Mouse (Mus musculus): ENCODE results near the gene Nudt15. TPM values are rescaled to one million over a fixed set of nuclear protein-coding genes. Genes with fewer than 3 reads are reported as not detected.
"Not testable (repeated sequence)": the region's sequence is repeated elsewhere in the genome, so short reads cannot be mapped to it uniquely, and the experiment has no call there.

Gene Nudt15
- polyA plus RNA-seq, 2 experiments, result 1.4 to 2.9 TPM

DNA sequence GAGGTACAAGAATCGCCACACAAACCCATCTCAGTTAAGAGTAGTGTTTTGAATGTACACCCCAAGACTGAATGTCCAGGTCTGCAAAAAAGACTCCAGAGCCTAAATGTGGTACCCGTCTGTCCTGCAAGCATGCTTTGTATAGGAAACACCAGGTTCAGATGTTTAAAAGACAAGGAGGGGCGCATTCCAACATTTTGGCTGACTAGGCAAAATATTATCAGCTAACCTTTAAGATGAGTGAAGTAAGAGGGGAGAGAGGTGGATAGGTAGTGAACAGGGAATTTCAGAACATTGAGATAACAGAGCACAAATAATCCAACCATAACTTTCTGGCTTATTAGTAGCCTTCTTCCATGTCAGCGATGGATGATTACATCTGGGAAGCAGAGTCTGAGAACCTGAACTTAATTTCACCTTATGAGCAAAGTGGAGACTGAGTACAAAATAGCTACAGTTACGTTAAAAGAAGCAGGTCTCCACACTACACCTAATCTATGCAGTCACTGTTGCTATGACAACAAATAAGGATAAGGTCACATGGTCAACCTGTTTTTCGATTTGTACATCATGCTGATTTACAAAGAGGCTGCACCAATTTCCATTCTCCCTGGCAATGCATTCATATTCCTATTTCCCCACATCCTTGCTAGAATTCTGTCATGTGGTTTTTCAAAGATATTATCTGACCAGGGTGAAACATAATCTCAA is 14.1 kb downstream of the Nudt15 start:
- no peaks in the 10 kb centered on the region for H3K4me1 ChIP-seq (replicated peaks; ENCODE audit: control insufficient read depth in 2 of 2, insufficient read depth in 2 of 2, low read length in 1 of 2)
- DNase-seq (ENCODE audit: low read depth in 3 of 3, low spot score in 3 of 3) (no peak), ATAC-seq (ENCODE audit: insufficient read depth) (no peak)
- no peak overlapping the region for H3K9ac ChIP-seq (replicated peaks)
- H3K27ac ChIP-seq, result no peak overlapping the region
- no peak overlapping the region for H3K4me2 ChIP-seq (ENCODE audit: low read depth)
- H3K27me3 ChIP-seq (ENCODE audit: control insufficient read depth, insufficient read depth, low read length), result no peaks in the 10 kb centered on the region
- WGBS (ENCODE audit: insufficient replicate concordance), result 53% methylated on average over 6 of the region's 6 CpGs
- no peak for TF ChIP-seq EP300 (IDR thresholded peaks at IDR 0.05; ENCODE audit: low read depth)
- no peak for TF ChIP-seq CTCF (IDR thresholded peaks at IDR 0.05; ENCODE audit: low read depth)
- no peak overlapping the region for H3K4me3 ChIP-seq (ENCODE audit: insufficient read depth in 1 of 2, low read depth in 2 of 2, low read length in 2 of 2)
- no peaks in the 10 kb centered on the region for H3K9me3 ChIP-seq (ENCODE audit: control insufficient read depth, low read length)
- no peaks in the 10 kb centered on the region for H3K36me3 ChIP-seq (replicated peaks; ENCODE audit: control insufficient read depth, insufficient read depth, low read depth)

DNA sequence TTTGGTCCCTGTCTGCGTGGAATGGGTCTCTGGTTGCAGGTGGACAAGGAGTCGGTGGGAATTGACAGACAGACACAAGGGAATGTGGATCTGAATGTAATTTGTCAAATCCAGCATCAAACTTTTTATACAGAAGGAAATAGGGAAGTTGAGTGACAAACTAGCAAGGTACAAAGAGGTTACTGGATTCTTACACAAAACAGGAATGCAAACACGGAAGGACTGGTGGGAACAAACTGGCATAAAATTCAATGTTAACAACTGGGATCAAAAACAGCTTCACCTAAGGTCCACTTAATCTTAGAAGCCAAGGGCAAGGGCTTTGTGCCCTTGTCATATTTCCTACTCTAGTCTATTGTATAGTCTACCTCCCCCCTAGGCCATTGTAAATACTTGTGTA is 19.4 kb downstream of the Nudt15 start:
- not testable (repeated sequence) for H3K27ac ChIP-seq; H3K4me2 ChIP-seq (ENCODE audit: low read depth); H3K4me3 ChIP-seq (ENCODE audit: insufficient read depth in 1 of 2, low read depth in 2 of 2, low read length in 2 of 2); H3K4me1 ChIP-seq (replicated peaks; ENCODE audit: control insufficient read depth in 2 of 2, insufficient read depth in 2 of 2, low read length in 1 of 2); H3K9ac ChIP-seq (replicated peaks); ATAC-seq (ENCODE audit: insufficient read depth); H3K27me3 ChIP-seq (ENCODE audit: control insufficient read depth, insufficient read depth, low read length); H3K9me3 ChIP-seq (ENCODE audit: control insufficient read depth, low read length); DNase-seq (ENCODE audit: low read depth in 3 of 3, low spot score in 3 of 3); H3K36me3 ChIP-seq (replicated peaks; ENCODE audit: control insufficient read depth, insufficient read depth, low read depth)
- WGBS (ENCODE audit: insufficient replicate concordance), result 67% methylated on average over 3 of the region's 3 CpGs

GRCm38 (mm10) chr14:73524766-73525448 is 23.1 kb downstream of the Nudt15 start, which contains the start of gene Sucla2:
TSS of gene Sucla2 (plus strand) at chr14:73525319.
- Histone ChIP-seq H3K27me3 (ENCODE audit: control insufficient read depth, insufficient read depth, low read length) (no peaks in the 10 kb centered on the region), H3K4me1 (replicated peaks; ENCODE audit: control insufficient read depth in 2 of 2, insufficient read depth in 2 of 2, low read length in 1 of 2) (peaks cover 3 to 6% of the 10 kb centered on the region in 2 experiments; a peak in 2 of 4 replicates), H3K36me3 (replicated peaks; ENCODE audit: control insufficient read depth, insufficient read depth, low read depth) (no peaks in the 10 kb centered on the region), H3K9ac (replicated peaks) (peak within 1 kb of the TSS; percentile 54), H3K4me3 (ENCODE audit: insufficient read depth in 1 of 2, low read depth in 2 of 2, low read length in 2 of 2) (peak within 1 kb of the TSS; percentile 60 to 62), H3K27ac (no peak within 1 kb of the TSS; the same call in 1 of the 2 replicates), H3K9me3 (ENCODE audit: control insufficient read depth, low read length) (no peaks in the 10 kb centered on the region), H3K4me2 (ENCODE audit: low read depth) (peak within 1 kb of the TSS; percentile 70)
- peak; percentile 100 for TF ChIP-seq CTCF (IDR thresholded peaks at IDR 0.05; ENCODE audit: low read depth)
- peak; percentile 10; the same call in 1 of the 2 replicates for TF ChIP-seq EP300 (IDR thresholded peaks at IDR 0.05; ENCODE audit: low read depth)
- 0% methylated on average over 38 of the region's 41 CpGs for WGBS (ENCODE audit: insufficient replicate concordance)
- ATAC-seq (ENCODE audit: insufficient read depth) (peak; percentile 100), DNase-seq (ENCODE audit: low read depth in 3 of 3, low spot score in 3 of 3) (peak; percentile 86 to 88 (median 87))

- Histone ChIP-seq H3K27me3 (ENCODE audit: control insufficient read depth, insufficient read depth, low read length) (no peaks in the 10 kb centered on the region), H3K36me3 (replicated peaks; ENCODE audit: control insufficient read depth, insufficient read depth, low read depth) (no peaks in the 10 kb centered on the region), H3K27ac (no peak overlapping the region), H3K4me2 (ENCODE audit: low read depth) (peak overlapping the region; percentile 70), H3K9ac (replicated peaks) (no peak overlapping the region), H3K9me3 (ENCODE audit: control insufficient read depth, low read length) (no peaks in the 10 kb centered on the region), H3K4me3 (ENCODE audit: insufficient read depth in 1 of 2, low read depth in 2 of 2, low read length in 2 of 2) (peak overlapping the region in 1 of 2 experiments; percentile 62; a peak in 2 of 4 replicates), H3K4me1 (replicated peaks; ENCODE audit: control insufficient read depth in 2 of 2, insufficient read depth in 2 of 2, low read length in 1 of 2) (peaks cover 3 to 6% of the 10 kb centered on the region in 2 experiments; a peak in 2 of 4 replicates)
- ATAC-seq (ENCODE audit: insufficient read depth) (no peak), DNase-seq (ENCODE audit: low read depth in 3 of 3, low spot score in 3 of 3) (no peak)
- 32% methylated on average over 3 of the region's 3 CpGs for WGBS (ENCODE audit: insufficient replicate concordance)
- TF ChIP-seq EP300 (IDR thresholded peaks at IDR 0.05; ENCODE audit: low read depth) (no peak), CTCF (IDR thresholded peaks at IDR 0.05; ENCODE audit: low read depth) (no peak)
These were observed 23.9 kb downstream of the Nudt15 start for GRCm38 (mm10) chr14:73524136-73524535.

DNA sequence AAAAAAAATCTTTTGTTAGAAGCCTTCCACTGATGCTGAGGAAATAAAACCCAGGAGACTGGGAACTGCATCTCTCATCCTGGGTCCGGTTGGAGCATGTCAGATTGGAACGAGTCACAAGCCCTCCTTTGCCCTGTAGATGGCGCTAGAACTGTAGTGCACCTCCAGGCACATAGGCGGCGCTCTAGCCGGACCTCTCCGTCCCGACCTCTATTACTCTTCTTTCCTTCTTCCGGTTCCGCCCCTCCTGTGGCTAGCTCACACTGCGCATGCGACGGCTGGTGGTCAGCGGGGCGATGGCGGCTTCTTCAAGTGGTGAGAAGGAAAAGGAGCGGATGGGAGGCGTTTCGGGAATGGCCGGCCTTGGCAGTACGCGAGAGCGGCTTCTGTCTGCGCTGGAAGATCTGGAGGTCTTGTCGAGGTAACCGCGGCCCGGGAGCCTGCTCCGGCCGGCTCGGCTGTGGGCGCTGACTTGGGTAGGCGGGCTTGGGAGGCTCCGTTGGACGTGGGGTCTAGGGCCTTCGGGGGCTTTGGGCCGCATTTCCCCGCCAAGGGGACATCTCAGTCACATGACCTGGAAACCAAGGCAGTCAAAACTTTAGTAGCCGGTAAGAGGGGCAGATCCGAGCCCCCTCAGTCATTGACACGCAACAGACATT is 38.1 kb downstream of the Nudt15 start, which contains the start of gene Med4:
TSS of gene Med4 (plus strand) at position 261 of the 659 bp plus-strand sequence.
- H3K4me3 ChIP-seq (ENCODE audit: insufficient read depth in 1 of 2, low read depth in 2 of 2, low read length in 2 of 2), result peak within 1 kb of the TSS; percentile 83 to 93
- no peak within 1 kb of the TSS for H3K27ac ChIP-seq
- TF ChIP-seq EP300 (IDR thresholded peaks at IDR 0.05; ENCODE audit: low read depth) (0 out of 2 replicates have a peak, but pooled peaks have one; percentile 14), CTCF (IDR thresholded peaks at IDR 0.05; ENCODE audit: low read depth) (peak; percentile 100)
- DNase-seq (ENCODE audit: low read depth in 3 of 3, low spot score in 3 of 3), result peak; percentile 86 to 89 (median 87)
- H3K36me3 ChIP-seq (replicated peaks; ENCODE audit: control insufficient read depth, insufficient read depth, low read depth), result peaks cover 5% of the 10 kb centered on the region
- peaks cover 6 to 22% of the 10 kb centered on the region in 2 experiments for H3K4me1 ChIP-seq (replicated peaks; ENCODE audit: control insufficient read depth in 2 of 2, insufficient read depth in 2 of 2, low read length in 1 of 2)
- peak; percentile 91 for ATAC-seq (ENCODE audit: insufficient read depth)
- H3K27me3 ChIP-seq (ENCODE audit: control insufficient read depth, insufficient read depth, low read length), result no peaks in the 10 kb centered on the region
- peak within 1 kb of the TSS; percentile 83 for H3K4me2 ChIP-seq (ENCODE audit: low read depth)
- 1% methylated on average over 37 of the region's 41 CpGs for WGBS (ENCODE audit: insufficient replicate concordance)
- H3K9me3 ChIP-seq (ENCODE audit: control insufficient read depth, low read length), result no peaks in the 10 kb centered on the region
- H3K9ac ChIP-seq (replicated peaks), result peak within 1 kb of the TSS; percentile 78

Measured in liver, embryonic 14.5 days (tissue).